Mouse (Mus musculus) midbrain, embryonic 11.5 days (tissue): ENCODE data around the gene Urb1. TPM values are rescaled to one million over a fixed set of nuclear protein-coding genes. Genes with fewer than 3 reads are reported as not detected.

Source experiments
- ATAC-seq: fragments of 200-750 bp; cut with Nextera tagmentation; 2 replicates; pipeline ENCODE4 v1.8.0; 2017; ENCODE audit warnings: moderate TSS enrichment, moderate library complexity; ENCODE audit not compliant: low FRiP score
- DNase-seq: peaks from one replicate; pipeline ENCODE4 v3.0.0; 2015; ENCODE audit warnings: low spot score; ENCODE audit errors: missing footprints
- H3K27ac ChIP-seq: fragments of 300-500 bp; sonication (generic); 2 replicates; pipeline ENCODE4 v1.5.1; 2014; ENCODE audit warnings: low read depth, low read length
- H3K27me3 ChIP-seq: fragments of 300-500 bp; sonication (generic); 2 replicates; pipeline ENCODE4 v1.6.1; 2014; ENCODE audit warnings: mild to moderate bottlenecking, low read length, moderate library complexity, mixed read lengths; ENCODE audit not compliant: control insufficient read depth, insufficient read depth
- H3K36me3 ChIP-seq: fragments of 300-500 bp; sonication (generic); 2 replicates; pipeline ENCODE4 v1.6.1; 2014; ENCODE audit warnings: mild to moderate bottlenecking, low read length, moderate library complexity, mixed read lengths; ENCODE audit not compliant: control insufficient read depth, insufficient read depth
- H3K4me1 ChIP-seq: fragments of 300-500 bp; sonication (generic); 2 replicates; pipeline ENCODE4 v1.6.1; 2014; ENCODE audit warnings: low read length; ENCODE audit not compliant: control insufficient read depth, insufficient read depth
- H3K4me2 ChIP-seq: fragments of 300-500 bp; sonication (generic); 2 replicates; pipeline ENCODE4 v1.6.1; 2014; ENCODE audit warnings: mild to moderate bottlenecking, moderate library complexity
- H3K4me3 ChIP-seq: fragments of 300-500 bp; sonication (generic); 2 replicates; pipeline ENCODE4 v1.5.1; 2014; ENCODE audit warnings: low read depth, low read length
- H3K9ac ChIP-seq: fragments of 300-500 bp; sonication (generic); 2 replicates; pipeline ENCODE4 v1.6.1; 2014; ENCODE audit warnings: low read length
- H3K9me3 ChIP-seq: fragments of 300-500 bp; sonication (generic); 2 replicates; pipeline ENCODE4 v1.6.1; 2016; ENCODE audit warnings: low read length; ENCODE audit not compliant: control insufficient read depth
- WGBS: fragments of 180-500 bp; shearing (Covaris S2); extraction: QIAGEN DNeasy Blood & Tissue Kit; methylation state at CpG from one replicate; pipeline ENCODE4 v1.1.7; 2014; 5-methylcytosine and 5-hydroxymethylcytosine counted together
- polyA plus RNA-seq: library from polyadenylated mRNA; unstranded; fragments of >200 nt; fragmentation: Nextera tagmentation; extraction: Ambion mirVana; gene quantifications from 2 replicates; pipeline ENCODE4 v1.2.1, GENCODE M21; 2014

The Urb1 gene
- polyA plus RNA-seq, 1 experiment from 2014 or later: 14.2 TPM

GRCm38 (mm10) chr16:90766919-90767454 is 43.2 kb downstream of the Urb1 start:
- H3K27ac ChIP-seq: no peak overlapping the region
- H3K4me1 ChIP-seq: no peaks in the 10 kb centered on the region
- no peak for DNase-seq
- no peak overlapping the region for H3K9ac ChIP-seq
- ATAC-seq: no peak
- peaks cover 8% of the 10 kb centered on the region; the same call in 1 of the 2 replicates for H3K36me3 ChIP-seq
- H3K4me2 ChIP-seq: no peak overlapping the region
- H3K27me3 ChIP-seq: no peaks in the 10 kb centered on the region
- WGBS: 97% methylated on average over 15 of the region's 15 CpGs
- H3K4me3 ChIP-seq: no peak overlapping the region
- H3K9me3 ChIP-seq: no peaks in the 10 kb centered on the region

GRCm38 (mm10) chr16:90765195-90765877 is 44.9 kb downstream of the Urb1 start:
- Histone ChIP-seq H3K9ac (no peak overlapping the region), H3K27me3 (no peaks in the 10 kb centered on the region), H3K4me2 (no peak overlapping the region), H3K4me3 (no peak overlapping the region), H3K4me1 (no peaks in the 10 kb centered on the region), H3K27ac (no peak overlapping the region), H3K36me3 (peaks cover 8% of the 10 kb centered on the region; the same call in 1 of the 2 replicates), H3K9me3 (no peaks in the 10 kb centered on the region)
- ATAC-seq: no peak
- WGBS: 92% methylated on average over 9 of the region's 9 CpGs
- DNase-seq: no peak

- no peak overlapping the region for H3K4me3 ChIP-seq
- no peaks in the 10 kb centered on the region for H3K27me3 ChIP-seq
- H3K4me2 ChIP-seq: no peak overlapping the region
- H3K27ac ChIP-seq: no peak overlapping the region
- WGBS: 83% methylated on average over 4 of the region's 4 CpGs
- no peaks in the 10 kb centered on the region for H3K4me1 ChIP-seq
- DNase-seq (no peak), ATAC-seq (no peak)
- H3K9ac ChIP-seq: no peak overlapping the region
- peaks cover 3% of the 10 kb centered on the region; the same call in 1 of the 2 replicates for H3K36me3 ChIP-seq
- no peaks in the 10 kb centered on the region for H3K9me3 ChIP-seq
Observed at GRCm38 (mm10) chr16:90760515-90760914, 49.7 kb downstream of the Urb1 start.

- H3K27me3 ChIP-seq: no peaks in the 10 kb centered on the region
- no peaks in the 10 kb centered on the region for H3K9me3 ChIP-seq
- DNase-seq: no peak
- no peak overlapping the region for H3K4me3 ChIP-seq
- no peak overlapping the region for H3K4me2 ChIP-seq
- no peak overlapping the region for H3K27ac ChIP-seq
- H3K9ac ChIP-seq: no peak overlapping the region
- H3K36me3 ChIP-seq: no peaks in the 10 kb centered on the region; the same call in 1 of the 2 replicates
- no peaks in the 10 kb centered on the region for H3K4me1 ChIP-seq
- ATAC-seq: no peak
- 84% methylated on average over 3 of the region's 3 CpGs for WGBS
Observed at GRCm38 (mm10) chr16:90759335-90759734, 50.9 kb downstream of the Urb1 start.

GRCm38 (mm10) chr16:90753386-90753941 is 56.7 kb downstream of the Urb1 start:
- 94% methylated on average over 13 of the region's 13 CpGs for WGBS
- Histone ChIP-seq H3K27ac (no peak overlapping the region), H3K27me3 (no peaks in the 10 kb centered on the region), H3K4me3 (no peak overlapping the region), H3K9ac (no peak overlapping the region), H3K36me3 (no peaks in the 10 kb centered on the region), H3K4me2 (no peak overlapping the region), H3K9me3 (no peaks in the 10 kb centered on the region), H3K4me1 (no peaks in the 10 kb centered on the region)
- ATAC-seq: no peak
- DNase-seq: no peak

GRCm38 (mm10) chr16:90748169-90748568 is 62.0 kb downstream of the Urb1 start:
- no peak for ATAC-seq
- DNase-seq: no peak
- H3K4me3 ChIP-seq: no peak overlapping the region

GRCm38 (mm10) chr16:90747143-90747542 is 63.1 kb downstream of the Urb1 start:
- ATAC-seq: no peak
- Histone ChIP-seq H3K4me1 (no peaks in the 10 kb centered on the region), H3K9ac (no peak overlapping the region), H3K36me3 (no peaks in the 10 kb centered on the region), H3K9me3 (no peaks in the 10 kb centered on the region), H3K27ac (no peak overlapping the region), H3K4me2 (no peak overlapping the region), H3K4me3 (no peak overlapping the region), H3K27me3 (no peaks in the 10 kb centered on the region)
- DNase-seq: no peak
- WGBS: 87% methylated on average over 6 of the region's 6 CpGs

More at GRCm38 (mm10) chr16:90748169-90748568, 62.0 kb downstream of the Urb1 start:
- no peaks in the 10 kb centered on the region for H3K4me1 ChIP-seq
- no peak overlapping the region for H3K9ac ChIP-seq
- H3K27ac ChIP-seq: no peak overlapping the region
- no peak overlapping the region for H3K4me2 ChIP-seq
- no peaks in the 10 kb centered on the region for H3K27me3 ChIP-seq
- H3K36me3 ChIP-seq: no peaks in the 10 kb centered on the region
- WGBS: 92% methylated on average over 7 of the region's 7 CpGs
- no peaks in the 10 kb centered on the region for H3K9me3 ChIP-seq

GRCm38 (mm10) chr16:90738092-90738956 is 71.9 kb downstream of the Urb1 start, which contains the start of gene Mrap:
Gene Mrap, plus strand, starts transcription at chr16:90738207.
- Histone ChIP-seq H3K4me1 (no peaks in the 10 kb centered on the region), H3K9ac (no peak within 1 kb of the TSS), H3K4me2 (no peak within 1 kb of the TSS), H3K9me3 (no peaks in the 10 kb centered on the region), H3K4me3 (no peak within 1 kb of the TSS), H3K27me3 (no peaks in the 10 kb centered on the region), H3K36me3 (no peaks in the 10 kb centered on the region), H3K27ac (no peak within 1 kb of the TSS)
- WGBS: 87% methylated on average over 26 of the region's 26 CpGs
- ATAC-seq: no peak
- DNase-seq: peak; percentile 26
